Mouse (Mus musculus) stomach, embryonic 15.5 days (tissue): Measurements from ENCODE around the gene Tm9sf2. TPM values are rescaled to one million over a fixed set of nuclear protein-coding genes. Genes with fewer than 3 reads are reported as not detected.

ENCODE experiments used
- ATAC-seq: fragments of 200-750 bp; cut with Nextera tagmentation; 2 replicates; pipeline ENCODE4 v1.8.0; 2017; ENCODE audit warnings: low read depth, moderate number of reproducible peaks, moderate TSS enrichment; ENCODE audit not compliant: insufficient read depth, low FRiP score
- H3K27ac ChIP-seq: fragments of 300-500 bp; sonication (generic); 2 replicates; pipeline ENCODE4 v1.5.1; 2015; ENCODE audit warnings: mild to moderate bottlenecking, inconsistent platforms
- H3K27me3 ChIP-seq: fragments of 300-500 bp; sonication (generic); replicated peaks from 2 replicates; pipeline ENCODE4 v1.6.1; 2015; ENCODE audit warnings: inconsistent platforms
- H3K36me3 ChIP-seq: fragments of 300-500 bp; sonication (generic); 2 replicates; pipeline ENCODE4 v1.6.1; 2015; ENCODE audit warnings: inconsistent platforms
- H3K4me1 ChIP-seq: fragments of 300-500 bp; sonication (generic); 2 replicates; pipeline ENCODE4 v1.6.1; 2015; ENCODE audit warnings: inconsistent platforms
- H3K4me2 ChIP-seq: fragments of 300-500 bp; sonication (generic); 2 replicates; pipeline ENCODE4 v1.6.1; 2015; ENCODE audit warnings: mild to moderate bottlenecking, inconsistent platforms
- H3K4me3 ChIP-seq: fragments of 300-500 bp; sonication (generic); replicated peaks from 2 replicates; pipeline ENCODE4 v1.5.1; 2015; ENCODE audit warnings: inconsistent platforms
- H3K9ac ChIP-seq: fragments of 300-500 bp; sonication (generic); 2 replicates; pipeline ENCODE4 v1.6.1; 2015; ENCODE audit warnings: inconsistent platforms
- H3K9me3 ChIP-seq: fragments of 300-500 bp; sonication (generic); 2 replicates; pipeline ENCODE4 v1.6.1; 2016; ENCODE audit warnings: inconsistent platforms
- WGBS: fragments of 180-500 bp; shearing (Covaris S2); methylation state at CpG from one replicate; pipeline ENCODE4 v1.1.7; 2015; 5-methylcytosine and 5-hydroxymethylcytosine counted together
- polyA plus RNA-seq: library from polyadenylated mRNA; unstranded; fragments of >200 nt; fragmentation: Nextera tagmentation; extraction: Ambion mirVana; gene quantifications from 2 replicates; pipeline ENCODE4 v1.2.1, GENCODE M21; 2015

Tm9sf2 gene
- polyA plus RNA-seq, 1 experiment from 2014 or later, result 186 TPM

- 70% methylated on average over 4 of the region's 4 CpGs for WGBS
- Histone ChIP-seq H3K9ac (no peak overlapping the region), H3K27ac (no peak overlapping the region), H3K4me3 (no peak overlapping the region), H3K9me3 (no peaks in the 10 kb centered on the region), H3K4me2 (no peak overlapping the region), H3K4me1 (no peaks in the 10 kb centered on the region; the same call in 1 of the 2 replicates), H3K36me3 (peaks cover 22% of the 10 kb centered on the region), H3K27me3 (no peaks in the 10 kb centered on the region)
- no peak for ATAC-seq
These were observed 36.9 kb downstream of the Tm9sf2 start for GRCm38 (mm10) chr14:122143585-122144269.

- H3K36me3 ChIP-seq, result peaks cover 27% of the 10 kb centered on the region
- no peak overlapping the region for H3K27ac ChIP-seq
- ATAC-seq, result no peak
- H3K4me3 ChIP-seq, result no peak overlapping the region
- no peaks in the 10 kb centered on the region; the same call in 1 of the 2 replicates for H3K4me1 ChIP-seq
- no peaks in the 10 kb centered on the region for H3K9me3 ChIP-seq
- no peak overlapping the region for H3K9ac ChIP-seq
- WGBS, result 64% methylated on average over 1 of the region's 1 CpGs
- H3K4me2 ChIP-seq, result no peak overlapping the region
- no peaks in the 10 kb centered on the region for H3K27me3 ChIP-seq
These were observed 38.5 kb downstream of the Tm9sf2 start for GRCm38 (mm10) chr14:122145374-122145773.

GRCm38 (mm10) chr14:122150616-122151015 lies 43.8 kb downstream of the Tm9sf2 start:
- no peak for ATAC-seq
- H3K27ac ChIP-seq, result no peak overlapping the region
- 89% methylated on average over 5 of the region's 5 CpGs for WGBS
- H3K4me3 ChIP-seq, result no peak overlapping the region
- H3K4me1 ChIP-seq, result no peaks in the 10 kb centered on the region
- no peaks in the 10 kb centered on the region for H3K27me3 ChIP-seq
- peaks cover 26% of the 10 kb centered on the region; the same call in 1 of the 2 replicates for H3K36me3 ChIP-seq
- H3K9ac ChIP-seq, result no peak overlapping the region
- no peak overlapping the region for H3K4me2 ChIP-seq
- H3K9me3 ChIP-seq, result no peaks in the 10 kb centered on the region

GRCm38 (mm10) chr14:122157738-122158137 lies 50.9 kb downstream of the Tm9sf2 start:
- WGBS, result 90% methylated on average over 7 of the region's 7 CpGs
- no peak overlapping the region for H3K9ac ChIP-seq
- ATAC-seq, result no peak
- H3K4me2 ChIP-seq, result no peak overlapping the region
- H3K27me3 ChIP-seq, result no peaks in the 10 kb centered on the region
- H3K9me3 ChIP-seq, result no peaks in the 10 kb centered on the region
- H3K4me1 ChIP-seq, result no peaks in the 10 kb centered on the region
- H3K4me3 ChIP-seq, result no peak overlapping the region
- peaks cover 5% of the 10 kb centered on the region; the same call in 1 of the 2 replicates for H3K36me3 ChIP-seq
- H3K27ac ChIP-seq, result no peak overlapping the region

- Histone ChIP-seq H3K4me2 (no peak overlapping the region), H3K9ac (no peak overlapping the region), H3K27me3 (no peaks in the 10 kb centered on the region), H3K4me3 (no peak overlapping the region), H3K36me3 (0 out of 2 replicates have a peak, but pooled peaks cover under 1% of the 10 kb centered on the region), H3K4me1 (no peaks in the 10 kb centered on the region), H3K9me3 (no peaks in the 10 kb centered on the region), H3K27ac (no peak overlapping the region)
- ATAC-seq, result no peak
- WGBS, result 97% methylated on average over 1 of the region's 1 CpGs
These were observed 54.1 kb downstream of the Tm9sf2 start for GRCm38 (mm10) chr14:122160916-122161315.

GRCm38 (mm10) chr14:122168912-122169311 lies 62.1 kb downstream of the Tm9sf2 start:
- H3K27ac ChIP-seq, result no peak overlapping the region
- no peaks in the 10 kb centered on the region for H3K4me1 ChIP-seq
- H3K9ac ChIP-seq, result no peak overlapping the region
- H3K4me2 ChIP-seq, result no peak overlapping the region
- no peaks in the 10 kb centered on the region for H3K27me3 ChIP-seq
- ATAC-seq, result no peak
- no peaks in the 10 kb centered on the region for H3K9me3 ChIP-seq
- no peak overlapping the region for H3K4me3 ChIP-seq
- WGBS, result 80% methylated on average over 7 of the region's 7 CpGs
- no peaks in the 10 kb centered on the region for H3K36me3 ChIP-seq

- H3K4me1 ChIP-seq, result no peaks in the 10 kb centered on the region
- H3K27ac ChIP-seq, result no peak overlapping the region
- H3K9ac ChIP-seq, result no peak overlapping the region
- 64% methylated on average over 7 of the region's 7 CpGs for WGBS
- ATAC-seq, result no peak
- no peaks in the 10 kb centered on the region for H3K27me3 ChIP-seq
- no peak overlapping the region for H3K4me2 ChIP-seq
- H3K4me3 ChIP-seq, result no peak overlapping the region
- no peaks in the 10 kb centered on the region for H3K36me3 ChIP-seq
- H3K9me3 ChIP-seq, result no peaks in the 10 kb centered on the region
These were observed 63.5 kb downstream of the Tm9sf2 start for GRCm38 (mm10) chr14:122170202-122170781.

GRCm38 (mm10) chr14:122171031-122171430 lies 64.2 kb downstream of the Tm9sf2 start:
- 68% methylated on average over 7 of the region's 7 CpGs for WGBS
- Histone ChIP-seq H3K36me3 (no peaks in the 10 kb centered on the region), H3K27me3 (no peaks in the 10 kb centered on the region), H3K4me2 (no peak overlapping the region), H3K4me1 (no peaks in the 10 kb centered on the region), H3K4me3 (no peak overlapping the region), H3K9me3 (no peaks in the 10 kb centered on the region), H3K9ac (no peak overlapping the region), H3K27ac (no peak overlapping the region)
- no peak for ATAC-seq

- WGBS, result 82% methylated on average over 14 of the region's 14 CpGs
- Histone ChIP-seq H3K9ac (no peak overlapping the region), H3K4me1 (0 out of 2 replicates have a peak, but pooled peaks cover 3% of the 10 kb centered on the region), H3K27me3 (no peaks in the 10 kb centered on the region), H3K4me2 (no peak overlapping the region), H3K4me3 (no peak overlapping the region), H3K36me3 (no peaks in the 10 kb centered on the region), H3K27ac (no peak overlapping the region), H3K9me3 (no peaks in the 10 kb centered on the region)
- ATAC-seq, result no peak
These were observed 69.5 kb downstream of the Tm9sf2 start for GRCm38 (mm10) chr14:122176263-122176798.

- no peaks in the 10 kb centered on the region for H3K9me3 ChIP-seq
- no peak for ATAC-seq
- 74% methylated on average over 16 of the region's 16 CpGs for WGBS
- H3K4me3 ChIP-seq, result no peak overlapping the region
- no peak overlapping the region for H3K9ac ChIP-seq
- no peak overlapping the region for H3K4me2 ChIP-seq
- no peaks in the 10 kb centered on the region for H3K27me3 ChIP-seq
- peaks cover 8% of the 10 kb centered on the region; the same call in 1 of the 2 replicates for H3K4me1 ChIP-seq
- H3K36me3 ChIP-seq, result no peaks in the 10 kb centered on the region
- no peak overlapping the region for H3K27ac ChIP-seq
These were observed 72.4 kb downstream of the Tm9sf2 start for GRCm38 (mm10) chr14:122179262-122179661.

- peaks cover 8% of the 10 kb centered on the region; the same call in 1 of the 2 replicates for H3K4me1 ChIP-seq
- H3K36me3 ChIP-seq, result no peaks in the 10 kb centered on the region
- no peaks in the 10 kb centered on the region for H3K9me3 ChIP-seq
- H3K9ac ChIP-seq, result peak within 1 kb of the TSS; percentile 71; the same call in 1 of the 2 replicates
- H3K27ac ChIP-seq, result peak within 1 kb of the TSS; percentile 31; the same call in 1 of the 2 replicates
- peak within 1 kb of the TSS; percentile 83 for H3K4me3 ChIP-seq
- peak; percentile 100 for ATAC-seq
- peak within 1 kb of the TSS; percentile 74 for H3K4me2 ChIP-seq
- WGBS, result 3% methylated on average over 45 of the region's 45 CpGs
- no peaks in the 10 kb centered on the region for H3K27me3 ChIP-seq
These were observed 74.4 kb downstream of the Tm9sf2 start, which contains the start of gene Clybl for GRCm38 (mm10) chr14:122181078-122181814. Gene Clybl (plus strand): TSS chr14:122181704.
